Mouse (Mus musculus): Measurements from ENCODE around the gene Bicd1.

The Bicd1 gene

DNA sequence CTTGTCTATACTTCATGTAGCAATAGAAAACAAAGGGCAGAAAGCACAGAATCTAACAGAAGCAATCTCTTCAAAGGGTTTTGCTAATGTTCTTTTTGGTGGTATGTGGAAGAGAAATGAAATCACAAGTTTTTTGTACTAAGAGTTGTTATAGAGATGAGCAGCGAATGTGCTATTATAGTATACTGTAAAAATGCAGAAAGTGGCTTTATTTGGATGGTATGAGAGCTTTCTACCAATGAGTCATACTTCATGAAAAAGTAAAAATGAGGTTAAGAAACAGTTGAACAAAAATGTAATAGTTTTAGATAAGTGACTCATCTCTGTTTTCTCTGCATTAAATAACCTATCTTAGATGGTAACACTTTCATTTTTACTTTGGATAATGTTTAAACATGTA lies 165.6 kb downstream of the Bicd1 start:
- DNase-seq, result no peak

DNA sequence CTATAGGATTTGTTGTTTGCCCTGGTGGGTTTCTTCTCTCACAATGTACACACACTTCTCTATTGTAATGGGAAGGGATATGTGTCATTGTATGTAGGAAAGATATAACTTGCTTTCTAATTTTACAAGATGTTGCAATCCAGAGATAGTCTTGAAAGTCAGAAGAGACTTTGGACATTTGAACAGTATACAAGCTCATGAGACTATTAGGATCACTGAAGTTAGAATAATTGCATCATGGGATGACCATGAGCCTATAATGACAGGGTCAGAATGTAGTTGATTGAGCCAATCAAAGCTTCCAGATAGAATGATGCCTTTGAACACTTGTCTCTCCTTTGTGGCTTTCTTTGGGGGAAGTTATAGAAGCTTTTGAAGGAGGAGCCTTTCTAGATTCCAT lies 171.4 kb downstream of the Bicd1 start:
- no peak for DNase-seq

DNA sequence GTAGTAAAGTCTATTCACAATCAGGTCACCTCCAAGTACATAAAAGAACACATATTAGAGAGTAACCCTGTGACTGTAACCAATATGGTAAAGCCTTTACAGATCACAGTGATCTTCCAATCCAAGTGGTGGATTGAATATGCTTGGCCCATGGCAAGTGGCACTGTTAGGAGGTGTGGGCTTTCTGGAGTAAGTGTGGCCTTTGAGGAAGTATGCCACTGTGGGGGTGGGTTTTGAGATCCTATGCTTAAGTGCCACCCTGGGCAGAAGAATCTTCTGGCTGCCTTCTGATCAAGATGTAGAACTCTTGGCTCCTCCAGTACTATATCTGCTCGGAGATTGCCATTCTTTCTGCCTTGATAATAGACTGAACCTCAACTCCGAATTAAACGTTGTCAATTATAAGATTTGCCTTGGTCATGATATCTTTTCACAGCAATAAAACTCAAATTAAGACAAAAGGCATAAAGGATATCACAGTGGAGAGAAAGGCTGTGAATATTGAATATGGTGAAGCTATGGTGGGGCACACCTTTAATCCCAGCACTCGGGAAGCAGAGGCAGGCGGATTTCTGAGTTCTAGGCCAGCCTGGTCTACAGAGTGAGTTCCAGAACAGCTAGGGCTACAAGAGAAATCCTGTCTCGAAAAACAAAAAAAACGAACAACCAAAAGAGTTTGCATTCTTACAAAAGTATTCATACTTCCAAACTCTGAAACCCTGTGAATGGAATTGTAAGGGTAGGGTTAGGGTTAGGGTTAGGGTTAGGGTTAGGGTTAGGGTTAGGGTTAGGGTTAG lies 177.2 kb downstream of the Bicd1 start:
- DNase-seq, result no peak

Measured in lung, postnatal 10 days (tissue).